Mouse (Mus musculus): ENCODE measurements around the gene Pla2g4e. TPM values are rescaled to one million over a fixed set of nuclear protein-coding genes. Genes with fewer than 3 reads are reported as not detected.

Pla2g4e gene
- polyA plus RNA-seq, 1 experiment: not detected

GRCm38 (mm10) chr2:120235381-120235780 lies 9.8 kb downstream of the Pla2g4e start:
- Histone ChIP-seq H3K4me1 (ENCODE audit: control insufficient read depth, insufficient read depth, low read length) (no peaks in the 10 kb centered on the region), H3K27me3 (ENCODE audit: control insufficient read depth, insufficient read depth, low read length, poor library complexity, severe bottlenecking) (no peaks in the 10 kb centered on the region), H3K36me3 (ENCODE audit: control insufficient read depth, insufficient read depth, low read length, poor library complexity, severe bottlenecking) (no peaks in the 10 kb centered on the region), H3K9me3 (replicated peaks; ENCODE audit: control insufficient read depth, insufficient read depth, low read length, poor library complexity, severe bottlenecking) (no peaks in the 10 kb centered on the region), H3K27ac (ENCODE audit: insufficient read depth, low read length) (no peak overlapping the region), H3K9ac (ENCODE audit: low read depth, poor library complexity, severe bottlenecking) (no peak overlapping the region), H3K4me3 (ENCODE audit: low read depth, low read length) (no peak overlapping the region)
- TF ChIP-seq POLR2A (IDR thresholded peaks at IDR 0.05; ENCODE audit: insufficient read depth, low read length) (no peak), EP300 (IDR thresholded peaks at IDR 0.05; ENCODE audit: insufficient read depth, low read depth, low read length) (no peak), CTCF (IDR thresholded peaks at IDR 0.05; ENCODE audit: low read depth, low read length) (no peak)

DNA sequence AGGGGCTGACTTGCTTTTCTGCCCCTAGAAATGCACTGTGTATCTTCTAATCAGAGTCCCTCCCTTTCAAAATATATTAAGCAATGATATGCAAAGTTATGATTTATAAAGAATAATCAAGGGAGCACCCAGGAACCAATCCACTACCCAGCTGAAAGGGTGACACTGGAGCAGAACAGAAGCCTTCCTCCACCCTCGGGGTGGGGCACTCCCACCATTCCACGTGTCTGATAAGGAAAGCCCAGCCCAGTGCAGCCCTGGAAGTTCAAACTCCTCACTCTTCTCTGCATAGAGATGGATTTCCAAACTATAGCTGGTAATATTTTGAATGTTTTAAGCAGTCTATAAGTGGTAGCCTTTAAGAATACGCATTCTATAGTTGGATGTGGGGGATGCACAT lies 13.5 kb downstream of the Pla2g4e start:
- Histone ChIP-seq H3K4me3 (ENCODE audit: low read depth, low read length) (no peak overlapping the region), H3K4me1 (ENCODE audit: control insufficient read depth, insufficient read depth, low read length) (no peaks in the 10 kb centered on the region), H3K9ac (ENCODE audit: low read depth, poor library complexity, severe bottlenecking) (no peak overlapping the region), H3K36me3 (ENCODE audit: control insufficient read depth, insufficient read depth, low read length, poor library complexity, severe bottlenecking) (no peaks in the 10 kb centered on the region), H3K27me3 (ENCODE audit: control insufficient read depth, insufficient read depth, low read length, poor library complexity, severe bottlenecking) (no peaks in the 10 kb centered on the region), H3K27ac (ENCODE audit: insufficient read depth, low read length) (no peak overlapping the region), H3K9me3 (replicated peaks; ENCODE audit: control insufficient read depth, insufficient read depth, low read length, poor library complexity, severe bottlenecking) (no peaks in the 10 kb centered on the region)
- TF ChIP-seq CTCF (IDR thresholded peaks at IDR 0.05; ENCODE audit: low read depth, low read length): no peak
- no peak for TF ChIP-seq EP300 (IDR thresholded peaks at IDR 0.05; ENCODE audit: insufficient read depth, low read depth, low read length)
- no peak for TF ChIP-seq POLR2A (IDR thresholded peaks at IDR 0.05; ENCODE audit: insufficient read depth, low read length)

DNA sequence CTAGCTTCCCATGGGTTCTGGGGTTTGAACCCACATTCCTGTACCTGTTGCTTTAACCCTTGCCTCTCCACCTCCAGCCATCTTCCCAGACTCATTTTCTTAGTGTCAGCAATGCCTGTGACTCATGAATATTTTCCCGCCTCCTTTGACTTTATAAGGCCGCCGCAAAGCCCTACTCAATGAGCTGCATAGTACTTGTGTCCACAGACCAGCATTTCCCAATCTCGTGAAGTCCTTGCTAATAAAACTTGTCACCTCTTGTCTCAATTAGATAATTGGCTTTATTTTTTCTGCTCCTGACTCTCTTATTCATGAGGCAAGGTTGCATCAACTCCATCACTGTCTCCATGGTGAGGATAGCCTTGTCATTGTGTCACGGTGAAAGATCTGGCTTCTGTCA lies 30.5 kb downstream of the Pla2g4e start:
- Histone ChIP-seq H3K9me3 (replicated peaks; ENCODE audit: control insufficient read depth, insufficient read depth, low read length, poor library complexity, severe bottlenecking) (peaks cover 4% of the 10 kb centered on the region; the same call in 1 of the 2 replicates), H3K4me1 (ENCODE audit: control insufficient read depth, insufficient read depth, low read length) (no peaks in the 10 kb centered on the region), H3K27ac (ENCODE audit: insufficient read depth, low read length) (no peak overlapping the region), H3K36me3 (ENCODE audit: control insufficient read depth, insufficient read depth, low read length, poor library complexity, severe bottlenecking) (no peaks in the 10 kb centered on the region), H3K9ac (ENCODE audit: low read depth, poor library complexity, severe bottlenecking) (no peak overlapping the region), H3K27me3 (ENCODE audit: control insufficient read depth, insufficient read depth, low read length, poor library complexity, severe bottlenecking) (no peaks in the 10 kb centered on the region), H3K4me3 (ENCODE audit: low read depth, low read length) (no peak overlapping the region)
- TF ChIP-seq CTCF (IDR thresholded peaks at IDR 0.05; ENCODE audit: low read depth, low read length) (no peak), POLR2A (IDR thresholded peaks at IDR 0.05; ENCODE audit: insufficient read depth, low read length) (no peak), EP300 (IDR thresholded peaks at IDR 0.05; ENCODE audit: insufficient read depth, low read depth, low read length) (no peak)

DNA sequence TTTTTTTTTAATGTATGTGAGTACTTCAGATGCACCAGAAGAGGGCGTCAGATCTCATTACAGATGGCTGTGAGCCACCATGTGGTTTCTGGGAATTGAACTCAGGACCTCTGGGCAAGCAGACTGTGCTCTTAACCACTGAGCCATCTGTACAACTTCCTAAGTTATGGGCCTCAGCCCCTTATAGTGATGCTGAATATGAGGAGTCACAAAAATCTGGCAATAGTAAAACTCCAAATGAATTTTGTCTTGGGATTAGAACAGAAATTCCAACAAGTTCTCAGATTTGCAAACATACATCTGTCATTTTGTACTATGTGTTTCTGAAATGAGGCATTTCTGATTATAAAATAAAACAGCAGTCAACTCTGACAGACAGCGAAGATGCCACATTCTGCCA lies 33.7 kb downstream of the Pla2g4e start:
- no peak overlapping the region for H3K4me3 ChIP-seq (ENCODE audit: low read depth, low read length)

DNA sequence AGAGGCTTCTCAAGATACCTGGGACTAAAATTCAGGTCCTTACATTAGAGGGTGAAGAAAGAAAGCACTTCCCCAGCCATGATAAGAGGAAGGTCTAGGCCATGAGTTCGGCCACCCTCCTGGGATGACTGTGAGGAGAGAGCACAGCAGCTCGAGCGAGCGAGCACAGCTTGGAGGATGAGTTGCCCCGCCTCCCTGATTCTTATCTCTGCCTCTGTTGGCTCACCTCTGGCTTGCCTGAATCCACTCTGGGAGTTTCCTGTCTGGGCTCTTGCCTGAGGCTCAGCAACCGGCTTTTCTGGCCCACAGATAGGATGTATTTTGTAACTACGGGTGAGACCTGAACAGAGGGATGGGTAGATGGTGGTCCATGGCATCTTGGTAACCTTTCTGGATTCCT lies 37.2 kb downstream of the Pla2g4e start:
- TF ChIP-seq CTCF (IDR thresholded peaks at IDR 0.05; ENCODE audit: low read depth, low read length) (no peak), EP300 (IDR thresholded peaks at IDR 0.05; ENCODE audit: insufficient read depth, low read depth, low read length) (no peak)

More for the DNA sequence above, 33.7 kb downstream of the Pla2g4e start:
- Histone ChIP-seq H3K4me1 (ENCODE audit: control insufficient read depth, insufficient read depth, low read length) (no peaks in the 10 kb centered on the region), H3K9ac (ENCODE audit: low read depth, poor library complexity, severe bottlenecking) (no peak overlapping the region), H3K9me3 (replicated peaks; ENCODE audit: control insufficient read depth, insufficient read depth, low read length, poor library complexity, severe bottlenecking) (peaks cover 1% of the 10 kb centered on the region; the same call in 1 of the 2 replicates), H3K27ac (ENCODE audit: insufficient read depth, low read length) (no peak overlapping the region), H3K36me3 (ENCODE audit: control insufficient read depth, insufficient read depth, low read length, poor library complexity, severe bottlenecking) (no peaks in the 10 kb centered on the region), H3K27me3 (ENCODE audit: control insufficient read depth, insufficient read depth, low read length, poor library complexity, severe bottlenecking) (no peaks in the 10 kb centered on the region)
- TF ChIP-seq POLR2A (IDR thresholded peaks at IDR 0.05; ENCODE audit: insufficient read depth, low read length) (no peak), EP300 (IDR thresholded peaks at IDR 0.05; ENCODE audit: insufficient read depth, low read depth, low read length) (no peak), CTCF (IDR thresholded peaks at IDR 0.05; ENCODE audit: low read depth, low read length) (no peak)

DNA sequence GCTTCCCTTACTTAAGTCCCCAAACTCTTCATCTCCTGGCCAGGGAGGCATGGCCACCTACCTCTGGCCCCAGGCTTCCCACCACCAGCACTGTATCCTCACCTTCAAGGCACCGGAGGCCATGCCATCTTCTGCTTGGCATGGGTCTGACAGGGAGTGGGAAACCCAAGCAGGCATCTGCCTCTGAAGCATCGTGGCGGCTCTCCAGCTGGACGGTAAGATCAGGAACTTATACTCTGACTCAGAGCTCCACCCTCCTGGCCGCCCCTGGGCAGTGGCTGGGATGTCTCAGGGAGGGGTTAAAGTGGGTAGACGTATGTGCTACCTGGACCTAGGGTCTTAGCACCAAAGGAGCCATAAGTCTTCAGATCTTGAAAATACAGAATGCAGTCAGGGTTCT lies 38.1 kb downstream of the Pla2g4e start:
- Histone ChIP-seq H3K4me1 (ENCODE audit: control insufficient read depth, insufficient read depth, low read length) (no peaks in the 10 kb centered on the region), H3K9me3 (replicated peaks; ENCODE audit: control insufficient read depth, insufficient read depth, low read length, poor library complexity, severe bottlenecking) (no peaks in the 10 kb centered on the region), H3K9ac (ENCODE audit: low read depth, poor library complexity, severe bottlenecking) (no peak overlapping the region), H3K27me3 (ENCODE audit: control insufficient read depth, insufficient read depth, low read length, poor library complexity, severe bottlenecking) (no peaks in the 10 kb centered on the region), H3K36me3 (ENCODE audit: control insufficient read depth, insufficient read depth, low read length, poor library complexity, severe bottlenecking) (no peaks in the 10 kb centered on the region), H3K27ac (ENCODE audit: insufficient read depth, low read length) (no peak overlapping the region), H3K4me3 (ENCODE audit: low read depth, low read length) (no peak overlapping the region)
- no peak for TF ChIP-seq POLR2A (IDR thresholded peaks at IDR 0.05; ENCODE audit: insufficient read depth, low read length)
- no peak for TF ChIP-seq EP300 (IDR thresholded peaks at IDR 0.05; ENCODE audit: insufficient read depth, low read depth, low read length)
- TF ChIP-seq CTCF (IDR thresholded peaks at IDR 0.05; ENCODE audit: low read depth, low read length): no peak

More for the DNA sequence above, 37.2 kb downstream of the Pla2g4e start:
- no peaks in the 10 kb centered on the region for H3K36me3 ChIP-seq (ENCODE audit: control insufficient read depth, insufficient read depth, low read length, poor library complexity, severe bottlenecking)
- no peaks in the 10 kb centered on the region for H3K4me1 ChIP-seq (ENCODE audit: control insufficient read depth, insufficient read depth, low read length)
- no peak overlapping the region for H3K27ac ChIP-seq (ENCODE audit: insufficient read depth, low read length)
- no peaks in the 10 kb centered on the region for H3K9me3 ChIP-seq (replicated peaks; ENCODE audit: control insufficient read depth, insufficient read depth, low read length, poor library complexity, severe bottlenecking)
- no peaks in the 10 kb centered on the region for H3K27me3 ChIP-seq (ENCODE audit: control insufficient read depth, insufficient read depth, low read length, poor library complexity, severe bottlenecking)
- no peak overlapping the region for H3K4me3 ChIP-seq (ENCODE audit: low read depth, low read length)
- no peak overlapping the region for H3K9ac ChIP-seq (ENCODE audit: low read depth, poor library complexity, severe bottlenecking)

All from ES-Bruce4 (cell line).